Mouse (Mus musculus): ENCODE measurements around the gene Ier5.
A peak's percentile ranks its signal among the peaks of the same experiment; 100 is the strongest.

Ier5 gene

DNA sequence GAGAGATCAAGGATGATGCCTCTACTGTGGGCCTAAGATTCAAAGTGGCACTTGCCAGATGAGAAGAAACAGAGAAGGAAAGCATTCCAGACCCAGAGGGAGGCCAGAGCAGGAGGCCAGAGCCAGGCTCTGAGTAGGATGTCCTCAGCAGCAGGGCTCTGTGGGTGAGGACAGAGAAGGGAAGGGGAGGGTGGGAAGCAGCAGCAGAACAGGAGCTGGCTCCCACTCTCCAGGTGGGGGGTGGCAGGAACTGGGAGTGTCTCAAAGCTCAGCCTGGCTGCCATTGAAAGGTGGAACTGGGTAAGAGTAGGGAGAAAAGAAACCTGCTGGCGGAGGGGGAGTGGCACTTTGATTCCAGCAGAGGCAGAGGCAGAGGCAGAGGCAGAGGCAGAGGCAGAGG, 46.1 kb downstream of the Ier5 start:
- DNase-seq (ENCODE audit: low read depth, low spot score): no peak

DNA sequence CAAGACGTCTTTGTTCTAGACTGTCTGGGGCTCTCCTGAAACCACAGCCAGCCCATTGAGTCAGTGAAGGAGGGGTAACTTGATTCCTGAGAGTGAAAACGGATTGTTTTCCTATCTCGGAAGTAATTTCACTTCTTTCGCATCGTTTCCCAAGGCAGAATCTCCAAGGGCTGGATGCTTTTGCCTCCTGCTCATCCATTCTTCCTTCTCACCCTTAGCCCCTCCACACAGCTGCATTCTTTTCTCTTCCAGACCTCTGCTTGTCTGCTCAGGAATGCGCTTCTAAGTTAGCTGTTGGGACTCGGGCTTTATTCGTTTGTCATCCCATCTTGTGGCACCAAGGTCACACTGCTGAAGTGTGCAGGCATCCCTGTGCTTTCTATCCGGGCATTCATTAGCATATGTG, 46.7 kb downstream of the Ier5 start:
- no peak for DNase-seq (ENCODE audit: low read depth, low spot score)

DNA sequence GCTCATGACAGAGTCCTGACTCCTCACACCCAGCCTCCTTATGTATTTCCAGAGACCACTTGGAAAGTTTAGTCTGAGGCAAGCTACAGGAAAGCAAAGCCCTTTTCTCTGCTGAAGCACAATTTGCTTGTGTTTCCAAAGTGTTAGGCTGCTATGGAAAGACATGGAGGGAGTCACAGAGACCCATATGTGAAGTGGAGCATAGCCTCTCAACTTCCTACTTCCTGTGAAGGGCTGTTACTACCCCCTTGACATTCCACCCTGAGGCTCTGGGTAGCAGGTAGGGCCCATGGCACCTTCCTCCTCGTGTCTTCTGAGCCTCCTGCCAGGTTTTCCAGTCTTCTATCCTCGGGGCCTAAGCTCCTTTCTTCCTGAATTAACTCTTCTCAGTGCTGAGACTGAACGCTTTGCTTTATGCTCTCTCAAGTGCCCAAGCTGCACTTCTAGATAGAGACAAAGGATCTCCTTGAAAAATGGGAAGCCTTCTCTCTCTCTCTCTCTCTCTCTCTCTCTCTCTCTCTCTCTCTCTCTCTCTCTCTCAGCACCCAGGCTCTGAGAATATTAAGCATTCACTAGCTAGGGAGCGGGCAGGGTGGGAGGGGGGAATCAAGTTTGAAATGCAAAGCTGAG, 47.2 kb downstream of the Ier5 start:
- DNase-seq (ENCODE audit: low read depth, low spot score): no peak

DNA sequence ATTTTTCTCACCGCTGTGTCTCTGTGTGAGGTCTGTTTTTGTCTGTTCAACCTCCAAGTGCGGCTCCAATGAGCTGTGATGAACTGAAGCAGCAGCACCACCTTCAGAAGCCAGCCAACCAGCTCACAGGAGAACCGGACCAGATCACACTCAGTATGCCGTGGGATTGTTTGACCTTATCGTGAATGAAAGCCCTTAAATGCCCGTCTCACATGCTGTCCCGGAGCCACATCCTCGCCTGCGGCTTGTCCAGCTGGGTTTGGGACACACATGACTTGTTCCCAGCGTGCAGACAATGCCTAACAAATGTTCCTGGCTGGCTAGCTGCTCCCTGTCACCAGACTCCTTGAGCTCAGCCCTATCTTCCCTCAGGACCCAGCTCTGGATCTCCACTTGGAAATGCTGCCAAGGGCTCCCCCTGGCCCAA, 47.7 kb downstream of the Ier5 start:
- no peak for DNase-seq (ENCODE audit: low read depth, low spot score)

DNA sequence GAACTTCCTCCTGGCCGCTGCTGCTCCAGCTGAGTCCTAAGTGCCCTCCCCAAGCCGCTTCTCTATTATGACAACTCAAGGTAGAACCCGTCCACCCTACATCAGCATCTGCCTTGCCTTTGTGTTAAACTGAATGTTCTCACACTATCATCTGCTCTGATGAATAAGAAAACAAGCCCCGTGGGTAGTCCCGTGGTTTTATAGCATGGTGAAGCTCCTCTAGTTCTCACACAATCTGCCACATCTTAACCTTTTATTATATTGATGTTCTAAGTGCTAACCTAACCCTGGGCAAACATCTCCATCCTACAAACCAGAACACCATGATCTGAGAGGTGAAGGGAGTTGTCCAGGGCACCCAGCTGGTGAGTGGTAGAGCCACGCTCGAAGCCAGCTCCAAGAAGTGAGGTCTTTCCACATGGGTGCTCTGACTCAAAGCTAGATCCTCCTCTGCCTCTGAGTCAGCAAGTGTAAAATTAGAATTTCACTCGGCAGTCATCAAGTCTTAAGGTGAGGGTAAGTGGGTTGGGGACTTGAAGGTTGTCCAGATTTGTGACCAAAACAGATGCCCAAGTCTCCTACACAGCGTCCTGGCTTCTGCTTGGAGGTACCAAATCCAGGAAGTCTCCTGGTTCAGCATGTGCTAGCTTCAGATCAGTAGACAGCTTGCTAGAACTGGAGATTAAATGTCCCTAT, 48.4 kb downstream of the Ier5 start:
- no peak for DNase-seq (ENCODE audit: low read depth, low spot score)

DNA sequence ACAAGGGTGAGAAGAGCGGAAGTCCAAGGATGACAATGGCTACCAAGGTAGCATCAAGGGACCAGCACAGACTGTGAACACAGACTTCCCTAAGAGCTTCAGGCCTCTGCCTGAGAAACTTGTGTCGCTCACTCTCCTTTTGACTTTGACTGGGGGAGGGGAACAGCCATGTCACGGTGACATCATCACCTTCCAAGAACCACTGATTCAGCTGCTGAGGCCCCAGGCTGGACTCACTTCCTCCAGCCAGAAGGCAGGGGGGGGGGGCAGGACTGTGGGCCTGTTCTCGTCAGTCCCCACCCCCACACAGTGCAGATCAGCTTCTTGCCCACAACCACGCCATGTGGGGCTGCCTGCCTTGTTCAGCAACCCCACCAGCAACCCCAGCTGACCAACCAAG, 49.3 kb downstream of the Ier5 start:
- peak; percentile 42 for DNase-seq (ENCODE audit: low read depth, low spot score)

DNA sequence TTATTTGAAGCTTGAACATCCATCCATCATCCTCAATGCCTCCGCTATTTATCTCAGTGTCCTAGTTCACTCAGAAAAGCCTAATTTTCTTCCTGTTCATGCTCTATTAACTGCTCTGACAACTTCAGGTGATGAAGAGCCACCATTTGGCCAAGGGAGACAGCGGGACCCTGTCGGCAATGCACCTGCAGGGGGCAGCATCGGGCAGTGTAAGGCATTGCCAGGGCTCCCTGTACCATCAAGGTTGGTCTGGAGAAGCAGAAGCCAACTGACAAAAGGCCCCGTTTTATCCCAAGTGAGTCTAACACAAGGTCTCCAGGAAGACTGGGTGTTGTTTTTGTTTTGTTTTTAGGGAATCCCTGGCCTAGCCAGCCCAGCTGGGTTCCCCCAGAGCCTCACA, 50.5 kb downstream of the Ier5 start:
- peak; percentile 84 for DNase-seq (ENCODE audit: low read depth, low spot score)
